Mouse (Mus musculus) retina, postnatal 7 days (tissue): ENCODE measurements around the gene Plcg2.

Experiments
- DNase-seq: peaks from one replicate; pipeline ENCODE4 v3.0.0-alpha.2; 2012; ENCODE audit warnings: low read depth, low spot score

The Plcg2 gene

DNA sequence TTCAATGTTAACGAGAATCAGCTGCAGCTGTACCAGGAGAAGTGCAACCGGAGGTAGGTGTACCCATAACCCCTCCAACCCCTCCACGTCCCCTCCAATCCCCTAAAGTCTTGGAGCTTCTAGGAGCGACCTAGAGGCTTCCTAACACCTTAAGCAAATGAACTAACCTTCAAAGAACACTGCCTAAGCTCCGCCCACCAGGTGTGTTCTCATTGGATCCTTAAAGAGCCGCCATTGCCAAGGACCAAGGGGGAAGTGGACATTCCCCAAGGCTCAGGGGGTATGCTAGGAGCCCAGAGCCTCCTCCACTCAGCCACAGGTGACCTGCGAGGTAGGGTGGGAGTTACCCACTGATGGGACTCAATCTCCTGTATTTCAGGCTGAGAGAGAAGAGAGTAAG lies 136.3 kb downstream of the Plcg2 start:
- DNase-seq = no peak

DNA sequence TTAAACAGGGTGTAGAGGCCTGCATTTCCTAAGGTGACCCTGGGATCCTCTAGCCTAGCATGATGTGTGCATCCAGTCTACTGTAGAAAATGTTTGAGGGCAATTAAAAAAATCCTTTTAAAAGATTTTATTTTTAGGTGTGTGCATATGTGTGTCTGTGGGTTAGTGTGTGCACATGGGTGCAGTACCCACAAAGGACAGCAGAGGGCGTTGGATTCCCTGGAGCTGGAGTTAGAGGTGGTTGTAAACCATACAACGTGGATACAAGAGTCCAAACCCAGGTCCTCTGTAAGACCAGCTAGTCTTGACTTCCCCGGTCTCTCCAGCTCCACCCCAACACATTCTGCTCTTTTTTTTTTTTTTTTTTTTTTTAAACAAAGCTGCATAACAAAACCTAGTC lies 139.4 kb downstream of the Plcg2 start:
- DNase-seq = no peak

DNA sequence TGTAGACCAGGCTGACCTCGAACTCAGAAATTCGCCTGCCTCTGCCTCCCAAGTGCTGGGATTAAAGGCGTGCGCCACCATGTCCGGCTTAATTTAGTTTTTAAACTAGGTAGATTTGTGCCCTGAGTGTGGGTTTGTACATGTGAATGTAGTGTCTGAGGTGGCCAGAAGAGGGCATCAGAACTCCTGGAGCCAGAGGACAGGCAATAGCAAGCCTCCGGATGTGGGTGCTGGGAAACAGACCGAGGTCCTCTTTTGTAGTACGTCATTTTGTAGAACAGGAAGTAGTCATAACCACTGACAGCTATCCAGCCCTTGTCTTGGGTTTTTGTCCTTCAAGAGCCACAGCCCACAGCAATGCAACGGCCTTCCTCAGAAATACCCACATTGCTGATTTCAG lies 141.5 kb downstream of the Plcg2 start:
- no peak for DNase-seq

DNA sequence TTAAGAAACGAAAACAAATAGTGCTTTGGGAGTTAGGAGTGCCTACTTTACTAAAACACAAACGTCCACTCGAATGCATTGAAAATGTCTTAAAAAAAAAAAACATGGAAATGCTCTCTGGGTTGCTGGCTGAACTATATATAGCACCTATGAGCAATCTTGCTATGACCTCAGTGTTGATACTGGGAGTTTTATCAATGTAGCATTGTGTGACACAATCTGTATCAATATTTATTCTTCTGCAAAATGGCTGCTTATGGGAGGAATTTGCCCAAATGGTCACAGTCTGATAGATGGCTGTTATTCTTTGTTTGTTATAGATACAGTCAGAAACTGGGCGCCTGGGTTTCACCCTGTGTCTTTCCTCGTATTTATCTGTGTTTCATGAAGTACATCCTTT lies 147.4 kb downstream of the Plcg2 start:
- no peak for DNase-seq

DNA sequence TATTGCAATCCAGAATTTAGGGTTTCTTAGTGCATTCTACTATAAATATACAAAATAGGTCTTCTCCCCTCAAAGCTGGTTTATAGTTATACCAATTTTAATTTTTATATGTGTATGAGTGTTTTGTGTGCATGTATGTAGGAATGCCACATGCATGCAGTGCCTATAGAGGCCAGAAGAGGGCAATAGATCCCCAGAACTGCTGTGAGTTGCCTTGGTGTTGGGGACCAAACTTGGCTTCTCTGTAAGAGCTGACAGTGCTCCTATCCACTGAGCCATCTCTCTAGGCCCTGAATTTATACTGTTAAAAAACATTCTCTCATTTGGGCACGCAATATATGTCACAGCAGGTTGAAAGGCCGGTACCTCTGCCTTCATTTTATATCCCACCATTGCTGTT lies 147.9 kb downstream of the Plcg2 start:
- peak; percentile 46 for DNase-seq

DNA sequence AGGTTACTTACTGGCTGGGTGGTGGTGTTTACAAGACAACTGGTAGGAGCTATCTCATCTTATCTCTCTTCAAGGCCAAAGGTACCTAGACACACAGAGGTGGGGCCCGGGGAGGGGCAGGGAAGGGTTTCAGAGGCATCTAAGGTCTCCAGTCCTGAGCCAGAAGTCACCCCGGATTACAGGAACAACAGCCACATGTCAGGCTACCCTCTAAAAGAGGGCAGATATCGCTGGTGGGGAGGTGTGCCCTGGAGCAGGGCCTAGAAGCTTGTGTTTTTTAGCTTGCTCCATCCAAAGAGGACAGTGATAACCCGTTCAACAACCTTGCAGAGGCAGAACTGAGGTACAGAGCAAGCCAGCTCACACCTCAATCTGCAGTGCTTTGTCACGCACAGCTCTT lies 148.3 kb downstream of the Plcg2 start:
- no peak for DNase-seq

DNA sequence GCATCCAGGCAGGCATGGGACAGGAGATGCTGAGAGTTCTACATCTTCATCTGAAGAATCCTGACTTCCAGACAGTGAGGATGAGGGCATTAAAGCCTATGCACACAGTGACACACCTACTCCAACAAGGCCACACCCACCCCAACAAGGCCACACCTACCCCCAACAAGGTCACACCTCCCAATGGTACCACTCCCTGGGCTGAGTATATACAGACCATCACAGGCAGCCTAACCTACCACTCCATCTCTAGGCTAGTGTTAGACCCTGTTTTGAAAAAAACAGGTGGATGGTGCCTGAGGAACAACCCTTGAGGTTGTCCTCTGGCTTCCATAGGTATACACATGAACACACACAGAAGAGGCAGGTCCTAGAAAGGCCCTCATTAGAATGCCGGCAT lies 154.2 kb downstream of the Plcg2 start:
- no peak for DNase-seq

DNA sequence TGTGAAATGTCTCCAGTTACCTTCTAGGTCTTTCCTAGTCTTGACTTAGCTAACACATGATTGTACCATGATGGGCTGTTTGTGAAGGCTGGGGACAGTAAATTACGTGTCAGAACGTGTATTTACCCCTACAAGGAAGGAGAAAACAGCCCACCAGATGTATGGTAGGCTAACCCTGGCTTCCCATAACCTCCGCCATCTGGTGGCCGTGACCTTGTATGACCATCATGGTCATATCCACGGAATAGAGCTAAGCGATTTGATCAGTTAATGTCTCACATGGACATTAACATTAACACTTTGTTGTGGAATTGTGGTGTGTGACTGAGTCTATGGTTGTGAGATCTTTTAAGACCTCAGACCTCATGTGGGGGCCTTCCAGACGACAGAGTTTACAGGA lies 160.9 kb downstream of the Plcg2 start:
- DNase-seq = no peak

DNA sequence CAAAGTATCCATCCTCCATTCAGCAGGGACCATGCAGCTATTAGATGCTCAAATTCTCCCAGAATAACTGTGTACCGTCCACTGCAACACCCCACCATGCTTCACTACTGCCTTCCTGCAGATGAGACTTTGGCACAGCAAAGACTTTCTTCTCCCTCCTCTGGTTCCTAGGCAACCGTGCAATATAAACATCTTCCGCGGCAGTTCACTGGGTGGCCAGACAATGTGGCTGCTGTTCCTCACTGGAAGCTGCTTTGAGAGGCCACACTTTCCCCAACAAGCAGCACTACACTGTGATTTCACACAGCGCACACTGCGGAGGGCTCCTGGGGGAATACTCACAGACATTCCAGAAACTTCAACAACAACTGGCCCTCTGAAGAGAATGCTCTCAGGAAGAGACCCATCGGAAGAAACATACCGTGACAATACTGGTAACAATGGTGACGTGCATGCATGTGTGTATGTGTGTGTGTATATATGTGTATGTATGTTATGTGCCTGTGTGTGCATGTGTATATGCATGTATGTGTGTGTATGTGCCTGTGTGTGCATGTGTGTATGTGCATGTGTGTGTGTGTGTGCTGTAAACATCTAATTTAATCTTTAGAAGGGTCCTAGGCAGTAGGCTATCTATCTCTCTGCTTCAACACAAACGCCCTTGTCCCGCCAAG lies 162.4 kb downstream of the Plcg2 start:
- DNase-seq = peak; percentile 3

DNA sequence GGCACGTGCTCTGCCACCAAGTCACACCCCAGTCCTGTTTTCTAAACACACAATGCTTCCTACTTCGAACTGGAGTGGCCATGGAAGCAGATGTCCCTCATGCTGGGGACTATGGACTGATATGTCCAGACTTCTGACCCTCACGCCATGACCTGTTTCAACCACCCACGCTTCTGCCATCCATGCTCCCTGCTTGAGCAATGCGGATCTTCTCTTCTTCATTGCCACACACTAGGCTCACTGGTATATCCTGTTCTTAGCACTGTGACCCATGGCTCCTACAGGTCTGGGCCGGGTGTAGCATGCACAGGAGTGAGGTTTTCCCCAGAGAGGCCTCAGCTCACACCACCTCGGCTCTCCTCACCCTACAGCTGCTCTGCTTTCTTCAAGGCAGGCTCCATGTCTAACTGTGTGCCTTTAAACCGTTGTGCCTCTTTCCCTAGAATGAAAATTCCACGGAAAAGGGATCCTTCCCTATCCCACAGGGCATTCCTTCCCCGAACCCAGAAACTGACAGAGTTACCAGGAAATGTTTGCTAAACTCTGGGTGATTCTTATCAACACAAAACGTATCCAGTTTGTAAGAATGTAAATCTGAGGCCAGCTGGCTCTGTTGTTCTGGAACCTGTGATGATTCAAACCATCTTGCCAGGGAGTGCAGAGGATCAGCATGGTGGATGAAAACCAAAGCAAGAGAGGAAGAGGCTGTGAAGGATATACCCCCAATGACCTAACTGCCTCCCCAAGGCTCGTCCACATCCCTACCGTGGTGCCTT lies 169.4 kb downstream of the Plcg2 start:
- no peak for DNase-seq

DNA sequence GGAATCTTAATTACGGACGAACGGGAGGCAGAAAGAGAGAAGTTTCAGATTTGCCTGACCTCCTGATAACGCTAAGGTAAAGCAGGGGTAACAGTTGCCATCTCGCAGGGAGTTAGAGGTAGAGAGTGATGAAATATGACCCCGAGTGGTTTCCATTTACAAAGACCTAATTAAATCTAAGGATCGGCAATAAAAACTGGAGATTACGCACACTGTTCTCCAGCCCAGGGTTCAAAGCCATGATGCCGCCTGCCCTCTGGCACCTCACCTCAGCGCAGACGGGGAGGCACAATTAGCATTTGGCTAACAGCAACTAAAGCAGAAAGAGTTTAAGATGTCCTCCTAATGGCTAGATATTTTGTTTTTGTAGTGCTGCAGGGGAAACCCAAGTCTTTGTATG lies 172.4 kb downstream of the Plcg2 start:
- no peak for DNase-seq

DNA sequence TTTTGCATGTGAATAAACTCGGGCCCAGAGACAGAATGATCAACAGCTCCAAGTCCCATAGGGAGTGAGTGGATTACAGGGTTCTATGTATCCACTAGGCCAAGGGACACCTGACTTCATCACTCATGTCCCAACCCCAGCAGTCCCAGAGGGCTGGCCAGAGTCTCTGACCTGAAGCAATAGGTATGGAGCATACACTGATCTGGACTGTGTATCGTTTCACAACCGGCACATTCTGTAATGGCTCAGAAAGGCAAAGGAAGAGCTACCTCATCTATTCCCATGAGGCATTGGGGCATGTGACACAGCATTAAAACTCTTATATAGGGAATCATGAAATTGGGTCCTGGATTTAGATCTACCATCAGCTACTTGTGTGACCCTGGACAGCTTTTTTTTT lies 174.5 kb downstream of the Plcg2 start:
- no peak for DNase-seq

DNA sequence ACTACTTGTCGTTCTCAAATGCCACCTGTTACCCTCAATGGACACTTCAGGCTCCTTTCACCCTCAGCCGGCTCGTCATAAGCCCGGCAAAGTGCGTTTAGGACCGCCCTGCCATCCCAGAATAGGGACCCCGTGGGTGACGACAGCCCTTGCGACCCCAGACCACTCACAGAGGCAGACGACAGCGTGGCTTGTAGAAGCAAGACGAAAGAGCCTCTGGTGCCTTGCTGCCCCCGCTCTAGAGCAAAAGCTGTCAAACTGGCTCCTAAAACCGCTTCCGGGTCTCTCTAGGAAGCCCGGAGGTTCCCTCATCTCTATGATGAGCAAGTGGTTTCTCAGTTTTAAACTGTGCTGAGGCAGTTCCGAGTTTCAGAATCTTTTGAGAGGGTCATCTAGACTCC lies 175.3 kb downstream of the Plcg2 start, which contains the start of gene Sdr42e1:
Sdr42e1 (minus strand) TSS at position 260 of the 401 bp plus-strand sequence.
- DNase-seq = peak; percentile 17

DNA sequence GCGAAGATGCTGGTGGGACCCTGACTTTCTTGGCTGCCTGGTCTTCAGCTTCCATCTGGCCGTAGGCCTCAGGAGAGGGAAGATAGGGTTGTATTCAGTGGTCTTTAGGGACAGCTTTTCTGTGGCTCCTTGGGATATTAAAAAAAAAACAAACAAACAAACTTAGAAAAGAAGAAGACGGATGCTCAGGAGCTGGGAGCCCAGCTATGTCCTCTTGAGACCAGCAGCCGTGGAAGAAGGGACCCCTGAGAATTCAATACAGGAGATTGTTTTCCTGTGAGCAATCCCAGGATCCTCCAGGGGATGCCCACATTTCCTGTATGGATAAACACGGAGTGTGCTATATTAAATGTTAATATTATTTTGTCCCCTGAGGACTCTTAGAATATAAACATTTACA lies 177.1 kb downstream of the Plcg2 start:
- no peak for DNase-seq

DNA sequence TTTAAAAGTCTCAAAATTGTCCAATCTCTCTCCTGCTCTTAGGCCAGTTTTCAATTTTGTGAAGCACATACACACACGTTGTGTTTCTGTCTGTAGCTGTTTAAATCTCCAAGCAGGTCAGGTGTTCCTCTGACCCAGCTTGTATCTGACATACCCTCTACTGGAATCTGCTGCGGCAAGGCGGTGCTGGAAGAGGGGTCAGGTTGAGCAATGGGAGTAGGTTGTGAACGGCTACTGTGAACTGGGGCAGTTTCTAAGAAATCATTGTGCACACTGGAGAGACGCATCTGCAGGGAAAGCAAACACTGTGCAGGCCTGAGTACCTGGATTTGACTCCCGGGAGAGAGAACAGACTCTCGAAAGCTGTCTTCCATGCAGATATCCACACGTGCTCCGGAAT lies 178.4 kb downstream of the Plcg2 start:
- DNase-seq = no peak

DNA sequence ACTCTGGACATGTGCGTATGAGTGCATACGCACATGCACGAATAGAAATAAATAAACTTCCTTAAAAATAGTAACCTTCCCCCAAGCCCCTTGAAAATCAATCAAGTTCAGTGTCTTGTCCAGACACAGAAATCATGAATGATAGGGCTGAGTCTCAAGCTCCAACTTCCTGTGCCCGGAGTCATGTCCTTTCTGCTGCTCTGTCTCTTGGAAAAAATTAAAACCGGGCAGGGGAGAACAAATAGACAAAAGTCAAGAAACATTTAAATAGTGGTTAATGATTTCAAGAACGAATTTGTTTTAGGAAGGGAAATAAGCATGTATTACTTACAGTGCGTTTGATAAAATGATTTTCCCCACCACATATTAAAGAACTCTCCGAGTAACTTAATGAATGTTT lies 178.9 kb downstream of the Plcg2 start:
- DNase-seq = no peak

DNA sequence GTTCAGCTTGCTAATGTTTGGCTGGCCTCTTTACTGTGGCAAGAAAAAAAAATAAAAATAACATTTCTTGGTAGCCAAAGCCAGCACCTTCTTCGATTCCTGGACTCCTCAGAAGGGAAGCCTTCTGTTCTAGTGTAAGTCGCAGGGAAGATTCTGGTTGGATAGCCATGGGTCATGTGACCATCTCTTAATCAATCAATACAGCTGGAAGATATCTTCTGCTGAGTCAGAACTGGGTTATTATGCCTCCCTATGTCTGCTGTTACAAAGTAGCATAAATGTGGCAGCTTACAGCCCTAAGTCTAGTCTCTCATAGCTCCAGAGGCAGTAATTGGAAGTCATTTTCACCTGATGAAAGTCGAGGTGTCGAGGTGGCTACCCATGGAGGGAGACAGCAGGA lies 180.6 kb downstream of the Plcg2 start:
- no peak for DNase-seq

DNA sequence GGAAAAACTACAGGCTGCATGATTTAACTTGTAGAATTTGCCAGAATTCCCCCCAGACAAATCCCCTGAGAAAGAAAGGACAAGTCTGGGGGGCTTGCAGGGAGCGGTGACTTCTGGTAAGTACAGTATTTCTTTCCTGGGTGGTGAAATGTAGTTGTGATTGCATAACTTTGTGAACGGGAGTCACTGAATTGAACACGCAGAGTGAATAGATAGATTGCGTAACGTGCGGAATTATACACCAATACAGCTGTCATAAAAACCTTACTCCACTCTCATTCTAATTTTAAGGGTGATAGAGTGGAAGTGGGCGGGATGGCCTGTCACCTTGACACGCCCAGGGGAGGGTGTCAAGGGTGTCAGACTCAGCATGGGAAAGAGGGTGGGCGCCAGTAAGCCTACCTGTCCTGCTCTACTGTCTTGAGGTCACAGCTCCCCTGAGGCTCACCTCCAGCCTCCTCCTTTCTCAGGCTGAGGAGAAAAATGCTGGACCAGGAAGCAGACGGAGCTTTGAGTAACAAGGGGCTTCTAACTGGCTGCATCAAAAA lies 185.9 kb downstream of the Plcg2 start:
- no peak for DNase-seq

DNA sequence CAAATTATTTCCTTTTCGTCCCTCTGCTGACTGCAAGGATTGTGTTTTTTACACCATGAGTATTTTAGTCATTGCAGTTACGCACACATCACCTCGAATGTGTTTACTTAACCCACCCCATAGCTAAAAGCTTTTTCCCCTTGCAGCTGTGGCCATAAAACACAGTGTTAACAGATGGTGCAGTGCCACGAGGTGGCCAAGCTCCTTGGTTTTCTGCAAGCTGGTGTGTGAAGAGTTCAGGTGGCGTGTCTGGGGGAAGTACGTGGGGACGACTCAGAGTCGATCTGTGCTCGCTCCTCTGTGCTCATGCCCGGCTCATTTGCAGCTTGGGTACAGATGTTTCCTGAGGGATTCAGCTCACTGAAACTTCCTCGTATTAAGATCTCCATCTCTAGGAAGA lies 186.4 kb downstream of the Plcg2 start:
- no peak for DNase-seq
